Mouse (Mus musculus) adrenal gland (tissue): ENCODE measurements around the gene Actn1.

ENCODE experiments used
- intact Hi-C: fragments of 180-260 bp; cut with DNase I; formaldehyde crosslinking; loops from one replicate; pipeline ENCODE4 v1.15.1; 2025

Actn1 gene

DNA sequence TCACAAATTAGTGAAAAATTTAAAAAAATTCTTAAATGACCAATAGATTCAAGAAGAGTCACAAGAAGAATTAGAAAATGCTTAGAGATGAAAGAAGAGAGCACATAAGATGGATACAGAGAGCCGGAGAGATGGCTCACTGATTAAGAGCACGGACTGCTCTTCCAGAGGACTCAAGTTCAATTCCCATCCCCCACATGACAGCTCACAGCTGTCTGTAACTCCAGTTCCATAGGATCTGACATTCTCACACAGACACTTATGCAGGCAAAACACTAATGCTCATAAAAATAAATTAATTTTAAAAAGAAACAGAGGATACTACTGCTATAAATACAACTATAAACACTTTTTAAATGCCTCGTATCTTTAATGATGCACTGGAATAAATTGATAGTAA, 115.3 kb downstream of the Actn1 start:
- intact Hi-C loops = loop anchor here (5.0 kb wide), 1 partner anchor 798 kb away; no protein-coding TSS in a partner anchor

- intact Hi-C loops = loop anchor here (2.0 kb wide), 1 partner anchor 783 kb away; no protein-coding TSS in a partner anchor
Measured at GRCm38 (mm10) chr12:80141470-80141869, 118.7 kb downstream of the Actn1 start.

DNA sequence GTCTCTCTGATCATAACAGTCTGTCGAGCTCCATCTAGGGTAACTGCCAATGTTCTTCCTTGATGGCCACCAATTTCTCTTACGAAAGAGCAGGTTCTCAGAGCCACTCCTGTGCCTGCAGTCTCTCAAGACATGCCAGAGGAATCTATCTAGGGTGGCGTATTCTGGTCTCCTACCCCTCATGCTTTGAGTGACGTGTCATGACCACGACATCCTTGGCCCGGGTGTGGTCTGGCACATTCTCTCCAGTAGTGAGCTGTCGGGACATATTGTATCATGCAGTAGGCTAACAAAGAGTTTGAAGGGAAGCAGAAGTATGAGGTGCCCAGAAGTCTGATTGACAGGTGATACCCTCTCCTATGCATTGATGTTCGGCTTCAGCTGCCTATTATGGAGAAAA, 119.2 kb downstream of the Actn1 start:
- intact Hi-C loops = loop anchor here (2.0 kb wide), 1 partner anchor 782 kb away; no protein-coding TSS in a partner anchor

DNA sequence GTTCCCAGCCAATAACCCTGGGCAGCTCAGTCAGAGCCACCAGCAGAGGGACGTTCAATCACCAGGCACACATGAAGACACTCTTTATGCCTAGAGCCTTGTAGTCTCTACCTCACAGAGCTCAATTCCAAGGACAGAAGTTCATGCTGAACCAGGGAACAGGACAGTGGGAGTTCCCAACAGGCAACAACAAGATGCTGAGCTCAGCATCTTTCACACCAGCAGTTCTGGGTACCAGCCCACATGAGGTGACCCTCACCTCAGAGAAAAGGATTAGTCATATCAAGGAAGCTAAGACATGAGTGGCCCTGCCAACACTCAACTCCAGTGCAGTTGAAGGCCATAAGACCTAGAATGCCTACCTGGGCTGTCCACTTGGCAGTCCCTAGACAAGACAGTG, 122.4 kb downstream of the Actn1 start:
- intact Hi-C loops = no loop called here

DNA sequence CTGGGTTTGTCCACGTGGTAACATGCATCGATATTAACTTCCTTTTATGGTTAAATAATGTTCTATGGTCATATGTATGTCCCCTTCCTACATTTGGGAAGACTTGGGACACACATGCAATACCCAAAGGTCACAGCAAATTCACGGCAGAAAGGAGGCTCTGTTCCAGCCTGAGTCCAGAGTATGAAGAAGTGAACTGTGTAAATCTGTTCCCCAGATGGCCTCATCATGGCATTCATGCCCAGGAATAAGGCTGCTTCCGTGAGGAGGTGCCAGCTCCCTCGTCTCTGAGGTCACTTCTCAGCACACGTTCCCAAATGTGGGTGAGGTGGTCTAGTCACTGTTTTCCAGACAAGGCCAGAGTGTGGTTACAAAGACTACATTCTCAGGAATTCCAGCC, 122.9 kb downstream of the Actn1 start:
- intact Hi-C loops = no loop called here

GRCm38 (mm10) chr12:80136264-80136930, 123.8 kb downstream of the Actn1 start:
- intact Hi-C loops = no loop called here

DNA sequence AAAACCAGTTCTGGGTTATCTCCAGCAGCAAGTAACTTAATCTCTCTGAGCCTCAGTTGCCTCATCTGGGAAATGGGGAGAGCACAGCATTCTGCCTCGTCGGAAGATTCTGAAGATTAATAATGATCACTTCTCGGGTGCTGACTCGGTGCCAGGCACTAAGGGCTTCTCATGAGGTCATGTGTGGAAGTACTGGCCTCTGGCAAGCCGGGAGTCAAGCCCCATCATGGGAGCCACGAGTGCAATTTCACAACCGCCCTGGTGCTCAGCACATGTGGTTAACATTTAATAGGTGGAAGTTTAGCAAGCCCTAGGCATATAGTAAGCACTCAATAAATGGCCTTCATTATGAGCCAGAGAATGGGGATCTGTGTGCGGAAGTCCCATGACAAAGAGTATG, 125.0 kb downstream of the Actn1 start:
- intact Hi-C loops = no loop called here

- intact Hi-C loops = loop anchor here (2.0 kb wide), 1 partner anchor 22 kb away; no protein-coding TSS in a partner anchor
Measured at GRCm38 (mm10) chr12:80133011-80133545, 127.1 kb downstream of the Actn1 start.

DNA sequence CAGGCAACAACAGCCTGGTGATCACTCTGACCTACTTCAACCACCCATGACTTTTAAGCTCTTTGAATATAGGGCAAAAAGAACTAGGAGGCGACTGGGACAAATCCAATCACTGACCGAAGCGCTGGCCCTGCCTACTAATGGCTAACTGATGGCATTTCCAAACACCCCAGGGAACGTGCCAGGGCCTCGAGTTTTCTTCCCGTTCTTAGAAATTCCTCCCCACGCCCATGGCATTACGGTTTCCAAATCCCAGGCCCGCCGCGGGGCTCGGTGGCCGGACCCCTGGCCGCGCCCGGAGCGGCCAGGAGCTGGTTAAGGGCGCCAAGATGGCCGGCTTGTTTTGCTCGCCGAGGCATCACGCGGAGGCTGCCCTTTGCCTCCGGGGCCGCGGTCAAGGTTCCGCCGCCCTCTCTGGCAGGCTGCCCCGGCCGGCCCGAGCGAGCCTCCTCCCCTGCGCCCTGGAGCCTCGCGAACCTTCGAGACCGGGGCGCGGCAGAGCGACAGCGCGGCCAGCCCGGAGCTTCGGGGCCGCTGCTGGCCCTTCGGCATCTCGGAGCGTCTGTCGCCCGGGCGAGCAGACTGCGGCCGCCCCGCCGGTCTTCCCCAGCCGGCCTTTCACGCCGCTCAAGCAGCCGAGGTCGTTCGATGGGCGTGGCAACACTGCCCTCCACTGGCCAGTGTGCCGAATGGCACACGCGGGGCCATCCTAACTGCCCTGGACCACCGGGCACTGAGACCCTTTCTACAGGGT, 127.7 kb downstream of the Actn1 start:
- intact Hi-C loops = loop anchor here (2.0 kb wide), 1 partner anchor 22 kb away; no protein-coding TSS in a partner anchor

DNA sequence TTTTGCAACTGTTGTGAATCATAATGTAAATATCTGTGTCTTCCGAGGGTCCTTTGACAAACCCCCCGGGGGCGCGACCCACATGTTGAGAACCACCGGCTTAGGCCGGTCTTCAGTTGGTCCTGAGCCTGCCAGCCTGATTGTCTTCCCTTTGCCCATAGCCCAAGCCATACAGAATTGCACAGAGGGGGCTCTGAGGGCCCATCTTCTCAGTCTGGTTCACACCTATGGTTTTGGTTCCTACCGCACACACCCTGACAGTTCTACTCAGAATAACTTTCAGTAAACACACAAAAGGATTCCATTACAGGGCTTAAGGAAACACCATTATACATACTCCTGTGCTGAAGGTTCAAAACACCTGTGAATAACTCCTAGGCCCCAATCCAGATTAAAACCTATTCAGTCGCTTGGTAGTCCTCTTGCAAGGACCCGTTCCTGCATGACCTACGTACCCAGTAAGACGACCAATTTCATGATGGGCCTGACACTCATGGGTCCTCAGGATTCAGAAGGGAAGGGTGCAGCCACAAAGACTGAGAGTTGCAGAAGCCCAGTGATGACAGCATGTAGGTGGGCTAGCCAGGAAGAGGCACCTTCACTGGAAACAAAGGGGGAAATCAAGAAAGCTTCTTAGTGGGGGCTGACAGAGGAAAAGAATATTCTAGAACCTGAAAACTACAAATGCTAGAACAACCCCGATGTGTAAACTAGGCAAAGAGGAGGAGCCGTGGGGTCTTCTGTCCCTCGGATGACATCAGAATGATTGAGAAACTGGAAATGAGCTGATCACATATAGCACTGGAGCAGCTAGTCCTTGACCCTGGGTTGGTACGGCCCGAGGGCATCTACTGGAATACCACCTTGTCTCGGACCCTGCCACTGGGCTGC, 128.6 kb downstream of the Actn1 start:
- intact Hi-C loops = loop anchor here (2.0 kb wide), 2 partner anchors 21 to 521 kb away; no protein-coding TSS in a partner anchor

- intact Hi-C loops = loop anchor here (2.0 kb wide), 1 partner anchor 520 kb away; no protein-coding TSS in a partner anchor
Measured at GRCm38 (mm10) chr12:80130558-80131358, 129.4 kb downstream of the Actn1 start.

- intact Hi-C loops = no loop called here
Measured at GRCm38 (mm10) chr12:80129531-80129930, 130.6 kb downstream of the Actn1 start.

GRCm38 (mm10) chr12:80127191-80127762, 132.9 kb downstream of the Actn1 start:
- intact Hi-C loops = no loop called here

GRCm38 (mm10) chr12:80125316-80125715, 134.9 kb downstream of the Actn1 start:
- intact Hi-C loops = no loop called here

DNA sequence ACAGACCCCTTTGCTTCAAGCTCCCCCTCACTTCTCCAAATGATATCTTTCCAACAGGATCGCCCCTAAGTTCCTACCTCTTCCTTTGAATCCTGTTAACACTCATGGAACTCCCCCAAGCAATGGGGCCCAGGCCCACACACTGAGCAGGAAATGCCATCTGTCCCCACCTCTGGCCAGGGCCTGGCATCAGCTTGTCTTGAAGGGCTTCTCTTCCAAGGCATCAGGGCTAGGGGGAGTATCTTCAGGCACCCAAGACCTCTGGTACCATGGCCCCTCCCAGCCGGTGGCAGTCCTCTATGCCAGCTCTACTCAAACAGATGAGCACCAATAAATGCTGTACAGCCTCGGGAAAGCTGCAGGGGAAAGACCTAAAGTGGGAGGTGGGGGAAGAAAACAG, 135.4 kb downstream of the Actn1 start:
- intact Hi-C loops = no loop called here

DNA sequence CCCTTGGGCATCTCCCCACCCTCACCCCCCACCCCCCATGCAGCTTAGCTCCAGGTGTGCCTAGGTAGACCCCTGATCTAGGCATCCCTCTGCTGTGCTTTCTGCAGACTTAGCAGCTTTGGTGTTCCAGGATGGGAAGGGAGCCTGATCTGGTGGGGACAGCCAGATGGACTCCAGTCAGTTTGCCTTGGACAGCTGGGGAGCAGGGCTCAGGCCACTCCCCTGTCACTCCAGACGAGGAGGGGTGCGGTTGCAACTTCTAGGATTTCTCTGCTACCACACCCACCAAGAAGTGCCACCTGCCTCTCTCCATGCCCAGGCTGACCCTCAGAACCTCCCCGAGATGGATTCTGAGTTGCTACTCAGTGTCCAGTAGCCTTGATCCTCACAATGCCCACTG, 136.0 kb downstream of the Actn1 start:
- intact Hi-C loops = no loop called here

- intact Hi-C loops = no loop called here
Measured at GRCm38 (mm10) chr12:80123227-80123803, 136.9 kb downstream of the Actn1 start.

GRCm38 (mm10) chr12:80121438-80121837, 138.7 kb downstream of the Actn1 start:
- intact Hi-C loops = no loop called here

DNA sequence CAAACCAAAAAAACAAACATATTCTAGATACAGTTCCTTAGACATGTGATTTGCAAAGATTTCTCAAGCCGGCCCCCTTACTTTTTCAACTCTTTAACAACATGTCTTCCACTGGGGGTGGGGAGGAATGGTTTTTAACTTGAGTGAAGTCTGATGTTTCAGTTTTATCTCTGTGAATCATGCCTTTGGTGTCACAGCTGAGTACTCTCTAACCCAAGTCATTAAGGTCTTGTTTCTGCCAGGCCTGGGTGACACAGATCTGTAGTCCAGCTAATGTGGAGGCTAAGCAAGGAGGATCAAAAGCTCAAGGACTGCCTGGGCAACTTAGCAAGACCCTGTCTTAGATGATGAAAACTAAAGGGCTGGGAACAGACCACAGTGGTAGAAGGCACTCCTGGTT, 141.6 kb downstream of the Actn1 start:
- intact Hi-C loops = no loop called here
